Mouse (Mus musculus) liver, embryonic 11.5 days (tissue): ENCODE results near the gene Wtap. TPM values are rescaled to one million over a fixed set of nuclear protein-coding genes. Genes with fewer than 3 reads are reported as not detected.
A peak's percentile ranks its signal among the peaks of the same experiment; 100 is the strongest.
"Not testable (repeated sequence)": the region's sequence is repeated elsewhere in the genome, so short reads cannot be mapped to it uniquely, and the experiment has no call there.

Experiments used
- ATAC-seq: fragments of 200-750 bp; cut with Nextera tagmentation; replicated peaks from 2 replicates; pipeline ENCODE4 v1.8.0; 2017; ENCODE audit warnings: moderate number of reproducible peaks, mild to moderate bottlenecking, moderate TSS enrichment, moderate library complexity; ENCODE audit not compliant: low FRiP score
- DNase-seq: peaks from one replicate; pipeline ENCODE4 v3.0.0-alpha.2; 2017; ENCODE audit warnings: low spot score
- H3K27ac ChIP-seq: fragments of 300-500 bp; sonication (generic); 2 replicates; pipeline ENCODE4 v1.5.1; 2014; ENCODE audit warnings: mild to moderate bottlenecking, low read depth, low read length, control low read depth
- H3K27me3 ChIP-seq: fragments of 300-500 bp; sonication (generic); replicated peaks from 2 replicates; pipeline ENCODE4 v1.6.1; 2014; ENCODE audit warnings: low read length, mixed read lengths; ENCODE audit not compliant: control insufficient read depth, insufficient read depth
- H3K36me3 ChIP-seq: fragments of 300-500 bp; sonication (generic); 2 replicates; pipeline ENCODE4 v1.6.1; 2014; ENCODE audit warnings: mild to moderate bottlenecking, low read length, moderate library complexity, mixed read lengths; ENCODE audit not compliant: control insufficient read depth, insufficient read depth
- H3K4me1 ChIP-seq: fragments of 300-500 bp; sonication (generic); replicated peaks from 2 replicates; pipeline ENCODE4 v1.6.1; 2014; ENCODE audit warnings: low read length, mixed read lengths; ENCODE audit not compliant: control insufficient read depth, insufficient read depth
- H3K4me2 ChIP-seq: fragments of 300-500 bp; sonication (generic); 2 replicates; pipeline ENCODE4 v1.6.1; 2014; ENCODE audit warnings: mild to moderate bottlenecking, control low read depth, moderate library complexity
- H3K4me3 ChIP-seq: fragments of 300-500 bp; sonication (generic); 2 replicates; pipeline ENCODE4 v1.5.1; 2014; ENCODE audit warnings: low read depth, low read length, control low read depth
- H3K9ac ChIP-seq: fragments of 300-500 bp; sonication (generic); 2 replicates; pipeline ENCODE4 v1.6.1; 2014; ENCODE audit warnings: low read depth, low read length, control low read depth
- H3K9me3 ChIP-seq: fragments of 300-500 bp; sonication (generic); 2 replicates; pipeline ENCODE4 v1.6.1; 2016; ENCODE audit warnings: low read length, inconsistent platforms, mixed read lengths; ENCODE audit not compliant: control insufficient read depth
- WGBS: fragments of 180-500 bp; shearing (Covaris S2); extraction: QIAGEN DNeasy Blood & Tissue Kit; methylation state at CpG from one replicate; pipeline ENCODE4 v1.1.7; 2014; 5-methylcytosine and 5-hydroxymethylcytosine counted together
- polyA plus RNA-seq: library from polyadenylated mRNA; unstranded; fragments of >200 nt; fragmentation: Nextera tagmentation; extraction: Ambion mirVana; gene quantifications from 2 replicates; pipeline ENCODE4 v1.2.1, GENCODE M21; 2014

Wtap gene
- polyA plus RNA-seq: 99.4 and 101 TPM in 2 replicates

DNA sequence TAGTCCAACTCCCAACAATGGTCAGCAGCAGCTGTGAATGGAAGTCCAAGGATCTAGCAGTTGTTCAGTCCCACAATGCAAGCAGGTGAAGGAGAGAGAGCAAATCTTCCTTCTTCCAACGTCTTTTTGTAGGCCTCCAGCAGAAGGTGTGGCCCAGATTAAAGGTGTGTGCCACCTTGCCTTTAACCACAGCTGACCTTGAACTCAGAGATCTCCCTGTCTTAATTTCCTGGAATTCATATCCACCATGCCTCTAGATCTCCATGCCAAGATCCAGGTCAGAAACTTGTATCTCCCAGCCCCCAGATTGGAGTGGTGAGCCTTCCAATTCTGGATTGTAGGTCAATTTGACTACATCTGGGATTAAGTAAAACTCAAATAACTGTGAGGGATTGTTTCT lies at the start of gene Wtap:
Gene Wtap (minus strand): TSS at position 101 of the 400 bp plus-strand sequence.
- Histone ChIP-seq H3K27me3 (no peaks in the 10 kb centered on the region), H3K4me3 (peak within 1 kb of the TSS; percentile 98), H3K36me3 (no peaks in the 10 kb centered on the region), H3K27ac (peak within 1 kb of the TSS; percentile 99), H3K4me2 (peak within 1 kb of the TSS; percentile 95), H3K9ac (peak within 1 kb of the TSS; percentile 100), H3K9me3 (no peaks in the 10 kb centered on the region), H3K4me1 (no peaks in the 10 kb centered on the region; the same call in 1 of the 2 replicates)
- no peak for ATAC-seq
- 80% methylated on average over 1 of the region's 1 CpGs for WGBS
- DNase-seq: no peak

DNA sequence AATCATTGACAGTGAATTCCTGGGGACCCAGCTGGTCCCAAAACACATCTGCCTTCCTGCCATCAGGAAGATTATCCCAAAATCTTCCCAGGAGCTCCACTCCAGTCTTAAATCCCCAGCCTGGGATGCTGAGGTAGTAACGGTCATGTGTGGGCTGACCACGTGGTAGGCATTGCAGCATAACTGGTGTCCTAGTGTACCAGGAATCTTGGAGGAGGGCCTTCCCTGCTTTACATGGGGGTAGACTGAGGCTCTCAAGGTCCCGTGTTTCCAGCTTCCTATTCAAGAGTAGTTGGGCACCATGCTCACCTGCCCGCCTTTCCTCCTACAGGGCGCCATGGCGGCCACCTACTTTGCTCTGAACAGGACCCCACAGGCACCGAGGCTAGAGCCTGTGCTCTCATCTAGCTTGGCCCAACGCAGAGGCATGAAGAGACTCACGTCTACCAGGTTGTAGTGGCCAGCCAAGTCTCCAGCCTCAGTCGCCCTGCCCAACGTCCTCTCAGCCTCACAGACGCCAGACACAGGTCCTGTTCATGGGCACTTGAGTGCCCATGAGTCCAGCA lies 42.7 kb upstream of the Wtap start:
- not testable (repeated sequence) for H3K27ac ChIP-seq, H3K9me3 ChIP-seq, H3K4me1 ChIP-seq, H3K4me2 ChIP-seq, H3K9ac ChIP-seq, H3K4me3 ChIP-seq, DNase-seq, H3K27me3 ChIP-seq, ATAC-seq, H3K36me3 ChIP-seq
- whole genome bisulfite sequencing: 83% methylated on average over 4 of the region's 12 CpGs

DNA sequence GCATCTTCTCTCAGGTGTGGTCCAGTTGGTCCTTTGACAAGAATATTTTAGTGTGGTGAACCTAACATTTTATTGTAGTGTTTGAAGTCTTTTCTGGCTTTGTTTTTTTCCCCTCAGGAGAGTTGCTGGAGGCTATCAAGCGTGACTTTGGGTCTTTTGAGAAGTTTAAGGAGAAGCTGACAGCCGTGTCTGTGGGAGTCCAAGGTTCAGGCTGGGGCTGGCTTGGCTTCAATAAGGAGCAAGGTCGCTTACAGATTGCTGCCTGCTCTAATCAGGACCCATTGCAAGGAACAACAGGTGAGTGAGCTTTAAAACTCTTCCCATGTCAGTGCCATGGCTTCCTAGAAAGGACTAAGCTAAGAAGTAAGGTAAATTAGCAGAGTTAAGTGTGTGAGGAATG lies 19.3 kb upstream of the Wtap start:
- Histone ChIP-seq H3K27ac (no peak overlapping the region), H3K4me1 (no peaks in the 10 kb centered on the region; the same call in 1 of the 2 replicates), H3K4me2 (no peak overlapping the region), H3K4me3 (no peak overlapping the region), H3K36me3 (peaks cover 23% of the 10 kb centered on the region), H3K9me3 (no peaks in the 10 kb centered on the region), H3K9ac (no peak overlapping the region), H3K27me3 (no peaks in the 10 kb centered on the region)
- ATAC-seq (no peak), DNase-seq (no peak)
- 85% methylated on average over 3 of the region's 3 CpGs for WGBS

DNA sequence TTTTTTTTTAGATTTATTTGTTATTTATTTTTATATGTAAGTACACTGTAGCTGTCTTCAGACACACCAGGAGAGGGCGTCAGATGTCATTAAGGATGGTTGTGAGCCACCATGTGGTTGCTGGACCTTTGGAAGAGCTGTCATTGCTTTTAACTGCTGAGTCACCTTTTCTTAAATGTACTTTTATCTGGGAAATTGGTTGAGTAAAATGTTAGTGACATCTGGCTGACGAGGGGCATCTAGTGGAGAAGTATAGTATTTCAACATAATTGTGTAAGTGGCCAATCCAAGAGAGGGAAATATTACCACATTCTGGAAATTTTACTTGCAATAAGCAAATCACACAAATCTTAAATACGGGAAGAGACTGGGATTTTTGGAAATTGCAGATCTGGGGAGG lies 15.9 kb upstream of the Wtap start:
- Histone ChIP-seq H3K9me3 (no peaks in the 10 kb centered on the region), H3K27me3 (no peaks in the 10 kb centered on the region), H3K27ac (no peak overlapping the region), H3K36me3 (peaks cover 16% of the 10 kb centered on the region), H3K4me1 (no peaks in the 10 kb centered on the region; the same call in 1 of the 2 replicates), H3K4me2 (no peak overlapping the region), H3K9ac (no peak overlapping the region), H3K4me3 (no peak overlapping the region)
- no peak for ATAC-seq
- WGBS: 31% methylated on average over 3 of the region's 3 CpGs
- no peak for DNase-seq

DNA sequence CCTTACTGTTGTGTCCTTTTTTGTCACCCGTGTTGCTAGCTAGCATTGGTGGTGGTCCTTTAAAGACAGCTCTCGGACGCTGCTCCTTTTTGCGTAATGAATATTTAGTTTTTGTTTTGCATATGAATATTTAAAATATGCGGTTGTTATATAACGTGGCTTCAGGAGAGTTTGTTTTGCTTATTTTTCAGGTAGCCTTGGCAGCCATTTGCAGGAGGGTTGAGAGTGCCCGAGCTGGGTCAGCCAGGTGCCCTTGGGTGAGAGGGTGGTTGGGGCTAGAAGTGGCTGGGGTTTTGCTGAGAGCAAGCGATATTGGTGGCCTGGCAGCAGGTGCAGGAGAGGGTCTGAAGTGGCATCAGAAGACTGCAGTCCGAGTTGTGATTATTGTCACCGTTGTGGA lies 14.6 kb upstream of the Wtap start:
- Histone ChIP-seq H3K27ac (peak overlapping the region; percentile 88; the same call in 1 of the 2 replicates), H3K36me3 (peaks cover 8% of the 10 kb centered on the region), H3K27me3 (no peaks in the 10 kb centered on the region), H3K9me3 (no peaks in the 10 kb centered on the region), H3K9ac (peak overlapping the region; percentile 88), H3K4me2 (peak overlapping the region; percentile 91), H3K4me3 (peak overlapping the region; percentile 91), H3K4me1 (no peaks in the 10 kb centered on the region; the same call in 1 of the 2 replicates)
- ATAC-seq (no peak), DNase-seq (peak; percentile 48)
- 4% methylated on average over 10 of the region's 10 CpGs for WGBS

DNA sequence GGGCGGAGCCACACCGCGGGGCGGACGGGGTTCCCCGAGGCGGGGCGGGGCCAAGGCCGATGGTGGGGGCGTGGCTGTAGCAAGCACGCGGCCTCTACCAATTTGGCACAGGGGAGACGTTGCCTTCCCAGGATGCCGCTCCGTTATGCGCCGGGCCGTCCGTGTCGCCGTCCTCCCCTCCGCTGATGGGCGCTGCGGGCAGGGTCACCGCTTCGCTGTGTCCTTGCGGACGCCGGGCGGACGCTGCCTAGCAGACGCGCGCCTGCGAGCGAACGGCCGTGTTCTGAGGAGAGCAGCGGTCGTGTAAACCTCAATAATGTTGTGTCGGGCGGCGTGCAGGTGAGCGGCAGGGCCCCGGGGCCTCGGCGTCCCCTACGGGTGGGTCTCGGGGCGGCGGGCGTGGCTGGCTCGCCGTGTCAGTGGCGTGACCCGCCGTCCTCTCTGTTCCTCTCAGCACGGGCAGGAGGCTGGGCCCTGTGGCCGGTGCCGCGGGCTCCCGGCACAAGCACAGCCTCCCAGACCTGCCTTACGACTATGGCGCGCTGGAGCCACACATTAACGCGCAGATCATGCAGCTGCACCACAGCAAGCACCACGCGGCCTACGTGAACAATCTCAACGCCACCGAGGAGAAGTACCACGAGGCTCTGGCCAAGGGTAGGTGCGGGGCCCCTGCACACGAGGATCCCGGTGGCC lies 13.9 kb upstream of the Wtap start:
- WGBS: under 1% methylated on average over 76 of the region's 76 CpGs
- peak overlapping the region; percentile 91 for H3K4me2 ChIP-seq
- H3K27ac ChIP-seq: peak overlapping the region; percentile 88
- no peaks in the 10 kb centered on the region for H3K9me3 ChIP-seq
- DNase-seq (peak; percentile 98), ATAC-seq (peak; percentile 98)
- H3K36me3 ChIP-seq: peaks cover 3% of the 10 kb centered on the region; the same call in 1 of the 2 replicates
- H3K4me3 ChIP-seq: peak overlapping the region; percentile 91
- H3K9ac ChIP-seq: peak overlapping the region; percentile 88
- H3K4me1 ChIP-seq: no peaks in the 10 kb centered on the region; the same call in 1 of the 2 replicates
- no peaks in the 10 kb centered on the region for H3K27me3 ChIP-seq

DNA sequence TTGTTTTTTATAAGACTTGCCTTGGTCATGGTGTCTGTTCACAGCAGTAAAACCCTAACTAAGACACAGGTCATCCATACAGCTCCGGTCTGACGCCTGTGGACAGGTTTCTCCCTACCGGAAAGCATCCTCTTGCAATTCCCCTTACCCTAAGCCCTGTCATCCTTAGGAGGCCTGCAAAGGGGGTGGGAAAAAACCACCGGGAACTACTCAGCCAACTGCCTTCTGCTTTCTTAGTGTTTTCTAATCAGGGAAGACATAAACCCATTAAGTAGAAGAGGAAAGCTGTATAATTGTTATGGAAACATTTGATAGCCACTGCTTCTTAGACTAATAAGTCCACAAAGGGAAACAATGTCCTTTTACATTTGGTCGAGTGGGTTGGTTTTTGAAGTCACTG lies 13.0 kb upstream of the Wtap start:
- H3K36me3 ChIP-seq: peaks cover 1% of the 10 kb centered on the region; the same call in 1 of the 2 replicates
- no peaks in the 10 kb centered on the region for H3K27me3 ChIP-seq
- H3K4me2 ChIP-seq: peak overlapping the region; percentile 91
- H3K9me3 ChIP-seq: no peaks in the 10 kb centered on the region
- no peak for DNase-seq
- ATAC-seq: no peak
- H3K27ac ChIP-seq: no peak overlapping the region
- 57% methylated on average over 5 of the region's 5 CpGs for WGBS
- peak overlapping the region; percentile 91 for H3K4me3 ChIP-seq
- H3K9ac ChIP-seq: no peak overlapping the region
- no peaks in the 10 kb centered on the region; the same call in 1 of the 2 replicates for H3K4me1 ChIP-seq

DNA sequence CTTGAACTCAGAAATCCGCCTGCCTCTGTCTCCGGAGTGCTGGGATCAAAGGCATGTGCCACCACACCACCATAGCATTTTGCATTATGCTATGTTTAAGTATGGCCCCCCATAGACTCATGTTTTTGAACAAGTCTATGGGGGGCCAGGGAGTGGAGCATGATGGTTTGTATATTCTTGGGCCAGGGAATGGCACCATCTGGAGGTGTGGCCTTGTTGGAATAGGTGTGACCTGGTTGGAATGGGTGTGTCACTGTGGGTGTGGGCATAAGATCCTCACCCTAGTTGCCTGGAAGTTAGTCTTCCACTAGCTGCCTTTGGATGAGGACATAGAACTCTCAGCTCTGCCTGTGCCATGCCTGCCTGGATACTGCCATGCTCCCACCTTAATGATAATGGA lies 12.6 kb upstream of the Wtap start, which contains the start of gene Sod2:
Gene Sod2 (plus strand): TSS at position 301 of the 400 bp plus-strand sequence.
- not testable (repeated sequence) for H3K27me3 ChIP-seq, H3K36me3 ChIP-seq, H3K4me1 ChIP-seq, ATAC-seq, H3K9ac ChIP-seq, H3K9me3 ChIP-seq, DNase-seq
- peak within 1 kb of the TSS; percentile 91 for H3K4me2 ChIP-seq
- WGBS: 85% methylated on average over 2 of the region's 2 CpGs
- H3K27ac ChIP-seq: peak within 1 kb of the TSS; percentile 88; the same call in 1 of the 2 replicates
- peak within 1 kb of the TSS; percentile 91 for H3K4me3 ChIP-seq
